Mouse (Mus musculus): ENCODE measurements around the gene Fblim1.

Fblim1 gene

DNA sequence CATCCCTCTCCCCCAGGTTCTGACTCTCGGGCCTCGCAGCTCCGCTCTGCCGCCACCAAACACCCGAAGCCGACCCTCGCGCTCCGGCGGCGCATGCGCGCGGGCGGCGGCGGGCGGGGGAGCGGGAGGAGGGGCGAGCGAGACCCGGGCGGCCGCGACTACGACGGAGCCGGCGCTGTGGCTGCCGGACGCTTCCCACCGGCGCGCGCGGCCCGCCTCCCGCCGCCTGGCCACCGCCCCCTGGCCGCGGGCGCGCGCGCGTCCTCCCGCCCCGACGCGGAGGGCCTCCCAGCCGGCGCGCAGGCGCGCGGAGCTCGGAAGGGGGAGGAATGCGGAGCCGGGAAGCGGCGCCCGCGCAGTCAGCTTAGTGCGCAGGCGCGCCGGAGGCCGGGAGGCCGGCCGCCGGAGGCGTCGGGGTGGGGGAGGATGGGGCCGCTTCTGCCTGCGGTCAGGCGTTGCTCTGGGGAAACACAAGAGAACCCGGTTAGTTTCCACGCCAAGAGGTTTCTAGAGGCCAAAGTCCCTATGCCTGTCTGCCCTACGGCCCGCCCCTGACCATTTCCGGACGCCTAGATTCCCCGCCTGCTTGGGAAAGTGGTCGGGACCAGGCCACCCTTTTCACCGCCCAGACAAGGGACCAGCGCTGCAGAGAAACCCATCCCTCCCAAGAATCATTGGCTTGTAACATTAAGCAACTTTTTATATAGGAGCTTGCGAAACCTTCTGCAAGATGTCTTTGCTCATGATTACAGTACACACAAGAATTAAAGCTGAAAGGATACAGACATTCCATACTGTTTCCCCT lies 67.3 kb downstream of the Fblim1 start, which contains the start of gene Spen:
Spen (minus strand) TSS at position 190 of the 805 bp plus-strand sequence.
- peak; percentile 95 for DNase-seq (ENCODE audit: low spot score)

DNA sequence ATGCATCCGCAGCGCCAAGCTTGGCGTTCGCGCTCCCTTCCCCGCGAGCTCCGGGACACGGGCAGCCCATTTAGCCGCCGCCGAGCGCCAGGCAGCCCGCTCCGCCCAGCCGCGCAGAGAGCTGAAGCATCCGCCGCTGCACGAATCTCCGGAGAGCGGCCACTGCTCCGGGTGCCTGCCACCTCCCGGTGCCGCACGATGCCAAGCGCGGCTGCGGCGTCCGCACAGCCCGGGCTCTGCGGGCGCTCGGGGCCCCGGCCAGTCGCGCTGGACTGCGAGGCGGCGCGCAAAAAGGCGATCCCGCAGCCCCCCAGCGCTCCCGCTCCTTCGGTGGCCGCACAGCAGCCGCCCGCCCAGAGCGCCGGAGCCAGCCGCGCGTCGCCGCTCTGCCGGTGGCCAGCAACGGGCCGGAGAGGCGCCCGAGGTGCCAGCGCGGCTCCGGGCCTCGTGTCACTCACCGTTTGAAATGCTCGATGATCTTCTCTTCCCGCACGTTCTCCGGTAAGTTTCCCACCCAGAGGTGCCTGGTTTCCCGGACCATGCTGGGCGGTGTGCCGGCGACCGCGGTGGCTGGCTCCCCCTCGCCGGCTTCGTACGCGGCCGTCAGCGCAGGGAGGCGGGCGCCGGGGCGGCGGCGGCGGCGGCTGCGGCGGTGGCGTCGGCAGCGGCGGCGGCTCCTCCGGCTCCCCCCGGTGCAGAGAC lies 68.0 kb downstream of the Fblim1 start:
- DNase-seq (ENCODE audit: low spot score), result peak; percentile 32

DNA sequence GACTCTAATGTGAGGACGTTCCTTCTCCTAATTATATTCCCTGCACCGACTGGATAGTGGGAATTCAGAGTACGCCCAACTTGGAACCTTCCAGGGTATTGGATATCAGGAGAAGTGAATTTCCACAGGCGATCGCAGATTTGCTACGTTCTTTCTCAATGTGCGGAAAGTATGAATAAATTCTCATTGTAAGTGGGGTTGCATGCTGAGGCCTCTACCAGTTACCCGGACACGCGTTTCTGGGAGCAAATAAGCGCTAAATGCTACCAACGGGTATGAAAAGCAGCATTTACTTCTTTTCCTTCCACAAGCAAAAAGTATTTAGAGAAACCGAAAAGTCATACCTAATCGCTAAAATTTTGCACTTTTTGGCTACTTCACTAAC lies 68.7 kb downstream of the Fblim1 start:
- no peak for DNase-seq (ENCODE audit: low spot score)

DNA sequence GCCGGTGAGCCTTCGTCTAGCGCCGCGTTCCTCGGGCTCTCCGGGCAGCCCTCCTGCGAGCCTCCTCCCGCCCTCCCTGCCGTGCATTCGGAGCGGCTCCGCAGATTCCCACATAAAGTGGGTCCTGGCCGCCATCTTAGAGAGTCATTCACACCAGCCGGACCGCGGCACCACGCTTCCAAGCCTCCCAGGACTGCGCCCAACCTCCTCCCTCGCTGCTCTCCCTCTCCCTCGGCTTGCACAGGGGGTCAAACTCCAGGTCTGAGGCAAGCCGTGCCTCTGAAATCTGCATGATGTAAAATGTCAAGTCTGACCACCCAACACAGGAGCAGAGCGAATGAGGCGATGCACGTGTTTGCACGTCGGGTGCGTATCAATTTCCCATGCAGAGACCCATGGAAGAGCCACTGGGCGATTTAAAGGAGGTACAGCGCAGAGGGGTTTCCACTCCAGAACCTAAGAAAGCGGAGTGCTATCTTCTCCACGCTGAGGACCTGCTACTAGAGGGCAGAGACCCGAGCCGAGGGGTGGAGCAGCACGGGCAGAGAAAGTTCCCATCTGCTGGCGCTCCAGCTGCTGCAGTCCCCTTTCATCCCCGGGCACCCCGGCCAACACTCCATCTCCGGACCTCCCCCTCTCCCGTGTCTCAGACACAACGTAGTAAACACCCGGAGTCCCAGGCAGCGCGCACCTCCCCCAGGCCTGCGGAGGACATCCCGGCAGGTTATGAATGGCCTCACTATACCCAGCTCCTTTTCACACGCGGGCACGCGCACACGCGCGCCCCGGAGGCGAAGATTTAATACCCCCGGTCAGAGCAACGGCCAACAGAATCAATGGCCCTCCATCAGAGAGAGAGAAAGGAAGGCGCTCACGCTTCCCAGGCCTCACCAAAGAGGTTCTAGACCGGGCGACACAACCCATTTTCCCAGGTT lies 69.3 kb downstream of the Fblim1 start:
- peak; percentile 88 for DNase-seq (ENCODE audit: low spot score)

DNA sequence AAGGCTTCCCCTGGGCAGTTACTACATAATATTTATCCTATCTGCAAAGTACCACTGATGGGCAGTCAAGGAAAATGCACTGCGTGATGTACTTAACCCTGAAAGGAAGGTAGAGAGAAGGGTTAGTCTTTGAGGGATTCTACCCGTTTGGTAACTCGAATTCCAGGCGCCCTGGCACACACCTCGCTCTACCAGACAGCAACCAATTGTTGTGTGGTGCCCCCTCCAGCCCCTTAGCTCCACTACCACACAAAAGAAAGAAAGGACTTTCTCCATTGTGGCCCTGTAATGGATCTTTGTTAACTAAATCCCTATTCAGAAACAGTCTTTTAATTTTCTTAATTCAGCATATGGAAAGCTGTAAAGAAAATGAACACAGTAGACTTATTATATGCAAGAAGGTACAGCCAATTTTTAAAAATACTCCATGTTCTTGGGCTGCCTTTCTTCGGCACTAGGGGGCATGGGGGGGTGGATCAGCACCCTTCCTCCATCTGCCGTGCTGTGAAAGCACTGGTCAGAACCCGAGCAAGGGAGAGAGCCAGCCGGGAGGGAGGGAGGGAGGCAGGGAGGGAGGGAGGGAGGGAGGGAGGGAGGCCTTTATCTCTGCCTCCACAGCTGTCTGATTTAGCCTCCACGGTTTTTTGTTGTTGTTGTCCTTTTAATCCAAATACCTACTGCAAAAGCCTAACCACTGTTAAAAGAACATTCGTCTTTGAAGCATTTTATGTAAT lies 70.8 kb downstream of the Fblim1 start:
- peak; percentile 75 for DNase-seq (ENCODE audit: low spot score)

DNA sequence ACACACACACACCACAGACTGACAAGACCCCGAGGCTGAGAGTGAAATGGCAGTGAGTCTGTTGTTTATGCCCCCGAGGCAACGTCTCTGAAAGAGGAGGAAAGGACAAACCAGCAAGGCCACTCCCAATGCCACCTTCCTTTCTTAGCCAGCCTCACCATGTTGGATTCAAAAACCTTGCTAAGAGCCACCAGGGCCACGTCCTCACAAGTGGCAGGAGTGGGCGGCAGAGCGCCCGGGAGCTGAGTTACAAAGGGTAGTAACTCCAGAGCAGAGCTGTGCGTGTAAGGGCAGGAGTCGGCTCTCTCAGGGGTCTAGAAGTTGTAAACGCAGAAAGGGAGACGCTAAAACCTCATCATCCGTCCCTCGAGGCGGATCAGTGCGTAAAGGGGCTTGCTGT lies 74.9 kb downstream of the Fblim1 start:
- no peak for DNase-seq (ENCODE audit: low spot score)

DNA sequence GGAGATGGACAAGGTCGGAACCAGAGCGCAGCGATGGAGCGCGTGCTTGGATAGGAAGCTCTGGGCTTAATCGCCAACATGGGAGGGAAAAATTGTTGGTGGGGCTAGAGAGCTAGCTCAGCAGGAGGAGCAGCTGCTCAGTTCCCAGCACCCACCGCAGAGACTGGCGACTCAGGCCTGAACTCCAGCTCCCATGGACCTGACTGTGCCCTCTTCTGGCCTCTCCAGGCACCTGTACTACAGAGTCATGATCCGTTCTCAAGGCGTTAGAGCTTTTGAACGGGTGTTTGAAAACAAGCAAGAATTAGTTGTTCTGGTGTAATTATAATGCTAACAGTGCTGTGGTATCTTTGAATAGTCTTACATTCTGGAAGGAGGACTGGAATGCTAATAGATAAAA lies 77.0 kb downstream of the Fblim1 start:
- no peak for DNase-seq (ENCODE audit: low spot score)

DNA sequence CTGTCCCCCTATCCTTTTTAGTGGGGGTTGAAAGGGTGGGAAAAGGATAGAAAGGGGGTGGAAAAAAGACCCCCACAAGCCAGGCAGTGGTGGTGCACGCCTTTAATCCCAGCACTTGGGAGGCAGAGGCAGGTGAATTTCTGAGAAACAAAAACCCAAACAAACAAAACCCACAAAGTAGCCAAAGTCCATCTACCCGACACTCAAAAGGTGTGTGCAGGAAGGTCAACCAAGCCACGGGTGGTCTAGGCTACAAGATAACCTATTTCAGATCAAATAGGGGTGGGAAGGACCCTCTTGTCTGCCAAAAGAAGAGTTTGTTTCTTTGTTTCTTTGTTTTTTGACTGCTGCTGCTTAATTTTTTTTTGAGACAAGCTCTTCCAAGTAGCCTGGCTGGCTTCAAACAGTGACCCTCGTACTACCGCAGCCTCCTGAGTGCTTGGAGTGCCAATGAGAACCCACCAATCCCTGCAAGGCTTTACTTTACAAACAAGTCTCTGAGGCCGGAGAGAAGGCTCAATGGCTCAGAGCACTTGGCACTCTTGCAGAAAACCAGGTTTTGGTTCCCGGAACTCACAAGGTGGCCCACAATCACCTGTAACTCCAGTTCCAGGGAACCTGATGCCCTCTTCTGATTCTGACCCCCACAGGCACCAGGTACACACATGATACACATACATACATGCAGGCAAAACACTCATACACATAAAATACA lies 78.8 kb downstream of the Fblim1 start:
- DNase-seq (ENCODE audit: low spot score), result no peak

Data from embryo, embryonic 10.5 days (tissue).